17 mouse cellular contexts compared by ENCODE assay signal in genomic region chr13:112810248-112810645, GRCm38 (mm10). TPM values are rescaled to one million over a fixed set of nuclear protein-coding genes. Genes with fewer than 3 reads are reported as not detected.
DNase-seq lines count a peak whose midpoint lies in the region; ATAC-seq lines count a peak whose summit lies in the region.
"Had no signal": no experiment of that assay in that cellular context is flagged by ENCODE, and none has a peak within 500 bp of the region (broad histone marks: within the 10 kb centered on the region; RNA-seq: fewer than 3 reads in every experiment).

No protein-coding gene starts in this region.

- H3K36me3 ChIP-seq in kidney, embryonic 14.5 days (ENCODE audit: control insufficient read depth, insufficient read depth, low read length), result peaks cover 14% of the 10 kb centered on the region; the same call in 1 of the 2 replicates
- peaks cover 31% of the 10 kb centered on the region for H3K36me3 ChIP-seq in liver, embryonic 15.5 days (replicated peaks)
- H3K36me3 ChIP-seq in intestine, embryonic 15.5 days, result peaks cover 5% of the 10 kb centered on the region

- H3K27ac ChIP-seq in kidney, embryonic 14.5 days (ENCODE audit: low read depth, low read length), result no peak overlapping the region
- H3K27ac ChIP-seq in liver, embryonic 15.5 days (replicated peaks), result peak overlapping the region; percentile 77
- H3K27ac ChIP-seq in intestine, embryonic 15.5 days, result no peak overlapping the region
- H3K27ac ChIP-seq: hindbrain, postnatal 0 days; limb, embryonic 10.5 days; neural tube, embryonic 13.5 days; stomach, embryonic 15.5 days had no signal

- no peak for DNase-seq in frontal cortex, postnatal 10 days (ENCODE audit: low spot score in 2 of 2)
- no peak for DNase-seq in kidney, adult 8-10 months
- DNase-seq in 3T3-L1 (ENCODE audit: low read depth, low spot score), result peak; percentile 28
- DNase-seq in frontal cortex, postnatal 14 days (ENCODE audit: low spot score in 2 of 2), result no peak
- DNase-seq: cerebellum, adult 8-10 months; kidney, postnatal 25 days; layer of hippocampus, postnatal 36 days; midbrain, embryonic 14.5 days; thymus, postnatal 25 days had no signal

- no peak overlapping the region for H3K4me2 ChIP-seq in kidney, embryonic 14.5 days (replicated peaks; ENCODE audit: low read depth, low read length)
- peak overlapping the region; percentile 37; the same call in 1 of the 2 replicates for H3K4me2 ChIP-seq in liver, embryonic 15.5 days
- no peak overlapping the region for H3K4me2 ChIP-seq in intestine, embryonic 15.5 days (replicated peaks)
- H3K4me2 ChIP-seq: neural tube, embryonic 13.5 days; stomach, embryonic 15.5 days had no signal

- H3K27me3 ChIP-seq in kidney, embryonic 14.5 days (ENCODE audit: control insufficient read depth, insufficient read depth, low read length), result no peaks in the 10 kb centered on the region
- no peaks in the 10 kb centered on the region for H3K27me3 ChIP-seq in liver, embryonic 15.5 days
- no peaks in the 10 kb centered on the region for H3K27me3 ChIP-seq in intestine, embryonic 15.5 days (replicated peaks)
- H3K27me3 ChIP-seq: neural tube, embryonic 13.5 days; stomach, embryonic 15.5 days had no signal

- no peak overlapping the region for H3K4me3 ChIP-seq in kidney, embryonic 14.5 days (ENCODE audit: low read length)
- H3K4me3 ChIP-seq in liver, embryonic 15.5 days (replicated peaks), result no peak overlapping the region
- no peak overlapping the region for H3K4me3 ChIP-seq in intestine, embryonic 15.5 days (replicated peaks)
- H3K4me3 ChIP-seq: limb, embryonic 10.5 days; neural tube, embryonic 13.5 days; stomach, embryonic 15.5 days had no signal

- peaks cover 11% of the 10 kb centered on the region for H3K4me1 ChIP-seq in kidney, embryonic 14.5 days (ENCODE audit: control insufficient read depth, insufficient read depth, low read length)
- peaks cover 76% of the 10 kb centered on the region for H3K4me1 ChIP-seq in liver, embryonic 15.5 days (replicated peaks)
- 0 out of 2 replicates have a peak, but pooled peaks cover 5% of the 10 kb centered on the region for H3K4me1 ChIP-seq in intestine, embryonic 15.5 days (replicated peaks)

- peak; percentile 83 for ATAC-seq in frontal cortex, adult (ENCODE audit: low TSS enrichment)
- peak; percentile 64 for ATAC-seq in kidney, embryonic 14.5 days (ENCODE audit: low FRiP score, low TSS enrichment)
- no peak for ATAC-seq in liver, embryonic 15.5 days (ENCODE audit: insufficient read depth)
- ATAC-seq in intestine, embryonic 15.5 days, result no peak

- H3K9me3 ChIP-seq in kidney, embryonic 14.5 days (ENCODE audit: control insufficient read depth, low read length), result no peaks in the 10 kb centered on the region
- H3K9me3 ChIP-seq in liver, embryonic 15.5 days (replicated peaks), result no peaks in the 10 kb centered on the region
- no peaks in the 10 kb centered on the region for H3K9me3 ChIP-seq in intestine, embryonic 15.5 days
- H3K9me3 ChIP-seq: limb, embryonic 10.5 days; neural tube, embryonic 13.5 days; stomach, embryonic 15.5 days had no signal

- 47% methylated on average over 4 of the region's 4 CpGs for WGBS in kidney, embryonic 14.5 days
- WGBS in liver, embryonic 15.5 days (ENCODE audit: insufficient replicate concordance), result 49% methylated on average over 4 of the region's 4 CpGs
- 64% methylated on average over 4 of the region's 4 CpGs for WGBS in intestine, embryonic 15.5 days

- H3K9ac ChIP-seq in kidney, embryonic 14.5 days (ENCODE audit: low read depth, low read length), result no peak overlapping the region
- no peak overlapping the region for H3K9ac ChIP-seq in liver, embryonic 15.5 days
- no peak overlapping the region for H3K9ac ChIP-seq in intestine, embryonic 15.5 days
- H3K9ac ChIP-seq: neural tube, embryonic 13.5 days; stomach, embryonic 15.5 days had no signal

RNA-seq across cellular contexts. Expression of gene Plpp1, which starts 9.7 kb away (rescaled TPM):
- polyA plus RNA-seq in kidney, embryonic 14.5 days (2014; fragmentation: Nextera tagmentation; extraction: Ambion mirVana), result 61.9 and 63.6 TPM in 2 replicates
- 42.1 and 45.6 TPM in 2 replicates for polyA plus RNA-seq in liver, embryonic 15.5 days (2015; fragmentation: Nextera tagmentation; extraction: Ambion mirVana)
- 83.2 and 84.5 TPM in 2 replicates for polyA plus RNA-seq in intestine, embryonic 15.5 days (2015; fragmentation: Nextera tagmentation; extraction: Ambion mirVana)

Comparison
In these comparisons a context has a peak if more than half of its experiments do, and no peak if none do; other contexts are left out.
1. ATAC-seq: peak in frontal cortex, adult (single experiment) and kidney, embryonic 14.5 days (single experiment); none in liver, embryonic 15.5 days (single experiment) and intestine, embryonic 15.5 days (single experiment).